Mouse (Mus musculus) embryo, embryonic 10 days (tissue): ENCODE measurements around the gene Rpl29.

Source experiments
- DNase-seq: peaks from one replicate; pipeline ENCODE4 v3.0.0-alpha.2; 2015; ENCODE audit warnings: low spot score

Gene Rpl29

GRCm38 (mm10) chr9:106417841-106418625 lies 11.2 kb upstream of the Rpl29 start:
- peak; percentile 75 for DNase-seq

- DNase-seq = peak; percentile 80
Observed at GRCm38 (mm10) chr9:106420608-106421007, 8.6 kb upstream of the Rpl29 start.

GRCm38 (mm10) chr9:106421033-106421864 lies 8.0 kb upstream of the Rpl29 start:
- no peak for DNase-seq

- DNase-seq = peak; percentile 96
Observed at GRCm38 (mm10) chr9:106421865-106422160, 7.4 kb upstream of the Rpl29 start.

GRCm38 (mm10) chr9:106428719-106429220 lies 484 bp upstream of the Rpl29 start:
- DNase-seq = no peak

GRCm38 (mm10) chr9:106430015-106430264 lies 686 bp downstream of the Rpl29 start:
- DNase-seq = no peak

- DNase-seq = no peak
Observed at GRCm38 (mm10) chr9:106433389-106433788, 4.1 kb downstream of the Rpl29 start.

GRCm38 (mm10) chr9:106436566-106436965 lies 7.3 kb downstream of the Rpl29 start:
- DNase-seq = no peak

GRCm38 (mm10) chr9:106442680-106443079 lies 13.4 kb downstream of the Rpl29 start:
- DNase-seq = no peak

- DNase-seq = no peak
Observed at GRCm38 (mm10) chr9:106444836-106445235, 15.6 kb downstream of the Rpl29 start.

GRCm38 (mm10) chr9:106447348-106447747 lies 18.1 kb downstream of the Rpl29 start, which contains the start of the genes Abhd14b and Abhd14a:
Gene Abhd14b (plus strand): TSS chr9:106447459.
Gene Abhd14a (minus strand): TSS chr9:106447678.
- DNase-seq = peak; percentile 97

GRCm38 (mm10) chr9:106447951-106448350 lies 18.7 kb downstream of the Rpl29 start:
- DNase-seq = no peak

GRCm38 (mm10) chr9:106448498-106449031 lies 19.3 kb downstream of the Rpl29 start:
- peak; percentile 89 for DNase-seq

- no peak for DNase-seq
Observed at GRCm38 (mm10) chr9:106449947-106450346, 20.7 kb downstream of the Rpl29 start.

GRCm38 (mm10) chr9:106450661-106451060 lies 21.4 kb downstream of the Rpl29 start:
- DNase-seq = peak; percentile 74

- no peak for DNase-seq
Observed at GRCm38 (mm10) chr9:106451298-106451697, 22.0 kb downstream of the Rpl29 start.

- DNase-seq = no peak
Observed at GRCm38 (mm10) chr9:106451899-106452298, 22.6 kb downstream of the Rpl29 start.

- DNase-seq = no peak
Observed at GRCm38 (mm10) chr9:106452351-106452750, 23.1 kb downstream of the Rpl29 start.

- peak; percentile 74 for DNase-seq
Observed at GRCm38 (mm10) chr9:106452821-106453220, 23.6 kb downstream of the Rpl29 start.

GRCm38 (mm10) chr9:106453271-106454070 lies 24.2 kb downstream of the Rpl29 start, which contains the start of gene Pcbp4:
Gene Pcbp4 (plus strand): TSS chr9:106453291.
- peak; percentile 83 for DNase-seq

GRCm38 (mm10) chr9:106454071-106454761 lies 25.0 kb downstream of the Rpl29 start:
- DNase-seq = peak; percentile 52
